Mouse (Mus musculus) C2C12 (cell line): Measurements from ENCODE around the gene Otogl.

Experiments used
- CTCF ChIP-seq: IDR thresholded peaks from one replicate; pipeline ENCODE4 v1.5.1; 2011; ENCODE audit not compliant: control insufficient read depth, insufficient read depth, insufficient read length
- USF1 ChIP-seq: IDR thresholded peaks from one replicate; pipeline ENCODE4 v1.6.1; 2011; ENCODE audit warnings: low read depth, mild to moderate bottlenecking, control low read depth, moderate library complexity

DNA sequence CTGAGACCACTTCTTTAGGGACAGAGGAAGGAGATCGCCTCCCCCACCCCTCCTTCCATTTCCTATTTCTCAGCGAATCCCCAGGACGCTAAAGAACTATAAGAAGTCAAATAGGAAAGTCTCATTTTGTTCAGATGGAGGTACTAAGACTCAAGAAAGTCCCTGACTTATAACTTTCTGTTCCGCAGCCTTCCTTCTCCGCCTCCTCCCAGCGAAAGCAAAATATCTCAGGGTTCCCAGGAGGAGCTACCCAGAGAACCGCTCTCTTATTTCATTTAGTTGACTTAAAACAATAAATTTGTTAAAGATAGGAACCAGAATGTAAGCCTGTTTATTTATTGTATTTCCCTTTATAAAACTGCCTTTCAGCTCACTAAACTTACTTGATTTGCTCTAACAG lies 41.4 kb downstream of the Otogl start:
- no peak for TF ChIP-seq CTCF
- no peak for TF ChIP-seq USF1
